Mouse (Mus musculus) embryonic facial prominence, embryonic 13.5 days (tissue): Measurements from ENCODE around the gene Fam122c. TPM values are rescaled to one million over a fixed set of nuclear protein-coding genes. Genes with fewer than 3 reads are reported as not detected.

Experiments
- polyA plus RNA-seq: library from polyadenylated mRNA; unstranded; fragments of >200 nt; fragmentation: Nextera tagmentation; extraction: Ambion mirVana; gene quantifications from 2 replicates; pipeline ENCODE4 v1.2.1, GENCODE M21; 2015

The Fam122c gene
- polyA plus RNA-seq, 1 experiment from 2014 or later = not detected

Other genes starting within 250 kb of the Fam122c start
- 6.4 and 7.5 TPM in 2 replicates for gene Plac1, start 33.3 kb upstream of the Fam122c start, polyA plus RNA-seq
- 9.1 and 11.0 TPM in 2 replicates for gene Fam122b, start 3.6 kb upstream of the Fam122c start, polyA plus RNA-seq
- 37.7 and 38.4 TPM in 2 replicates for gene Mospd1, start 97.1 kb downstream of the Fam122c start, polyA plus RNA-seq
- gene Etd, start 161.5 kb downstream of the Fam122c start, polyA plus RNA-seq = not detected in 2 replicates